Mouse (Mus musculus) lung, postnatal 36 days (tissue): ENCODE measurements around the gene Gnaz.
A peak's percentile ranks its signal among the peaks of the same experiment; 100 is the strongest.

ENCODE experiments used
- DNase-seq: peaks from one replicate; pipeline ENCODE4 v3.0.0; 2022; ENCODE audit warnings: mixed read lengths

The Gnaz gene

GRCm38 (mm10) chr10:74973026-74973425, 6.0 kb downstream of the Gnaz start:
- no peak for DNase-seq

GRCm38 (mm10) chr10:74975626-74976025, 8.6 kb downstream of the Gnaz start:
- no peak for DNase-seq

GRCm38 (mm10) chr10:74976429-74976828, 9.5 kb downstream of the Gnaz start:
- DNase-seq = no peak

GRCm38 (mm10) chr10:74978056-74978455, 11.1 kb downstream of the Gnaz start:
- no peak for DNase-seq

GRCm38 (mm10) chr10:74981159-74981558, 14.2 kb downstream of the Gnaz start:
- no peak for DNase-seq

- DNase-seq = no peak
These were observed 16.2 kb downstream of the Gnaz start for GRCm38 (mm10) chr10:74983176-74983575.

GRCm38 (mm10) chr10:74987698-74988470, 20.9 kb downstream of the Gnaz start:
- DNase-seq = no peak

- DNase-seq = peak; percentile 9
These were observed 22.8 kb downstream of the Gnaz start for GRCm38 (mm10) chr10:74989814-74990213.

- peak; percentile 53 for DNase-seq
These were observed 23.8 kb downstream of the Gnaz start for GRCm38 (mm10) chr10:74990584-74991322.

- peak; percentile 11 for DNase-seq
These were observed 27.9 kb downstream of the Gnaz start for GRCm38 (mm10) chr10:74994863-74995262.

- no peak for DNase-seq
These were observed 28.4 kb downstream of the Gnaz start for GRCm38 (mm10) chr10:74995377-74995776.

GRCm38 (mm10) chr10:75001391-75001790, 34.4 kb downstream of the Gnaz start:
- DNase-seq = no peak

GRCm38 (mm10) chr10:75004067-75004466, 37.1 kb downstream of the Gnaz start:
- DNase-seq = peak; percentile 65

- no peak for DNase-seq
These were observed 40.1 kb downstream of the Gnaz start for GRCm38 (mm10) chr10:75006889-75007662.

GRCm38 (mm10) chr10:75010704-75011103, 43.7 kb downstream of the Gnaz start:
- DNase-seq = no peak

- no peak for DNase-seq
These were observed 48.5 kb downstream of the Gnaz start for GRCm38 (mm10) chr10:75015465-75015864.

- no peak for DNase-seq
These were observed 49.5 kb downstream of the Gnaz start for GRCm38 (mm10) chr10:75016481-75016880.

GRCm38 (mm10) chr10:75020271-75020670, 53.3 kb downstream of the Gnaz start:
- peak; percentile 66 for DNase-seq

- peak; percentile 83 for DNase-seq
These were observed 54.2 kb downstream of the Gnaz start for GRCm38 (mm10) chr10:75021138-75021537.

- no peak for DNase-seq
These were observed 59.5 kb downstream of the Gnaz start for GRCm38 (mm10) chr10:75026491-75026890.

GRCm38 (mm10) chr10:75028743-75029142, 61.8 kb downstream of the Gnaz start:
- no peak for DNase-seq

GRCm38 (mm10) chr10:75029677-75030076, 62.7 kb downstream of the Gnaz start:
- no peak for DNase-seq

GRCm38 (mm10) chr10:75030234-75030633, 63.3 kb downstream of the Gnaz start:
- no peak for DNase-seq
